Mouse (Mus musculus) thymus, adult 2 months (tissue): ENCODE measurements around the gene Lypla2.

Experiments used
- CTCF ChIP-seq: fragments of 200-500 bp; IDR thresholded peaks from 2 replicates; pipeline ENCODE4 v1.5.1; 2012; ENCODE audit warnings: mild to moderate bottlenecking, control low read depth, low read length, moderate library complexity, borderline replicate concordance; ENCODE audit not compliant: control insufficient read depth, poor library complexity, insufficient read depth; ENCODE audit errors: extremely low read depth
- POLR2A ChIP-seq: fragments of 200-500 bp; IDR thresholded peaks from 2 replicates; pipeline ENCODE4 v1.6.1; 2012; ENCODE audit warnings: mild to moderate bottlenecking, low read length, control low read depth, moderate library complexity; ENCODE audit not compliant: control insufficient read depth, poor library complexity, insufficient read depth; ENCODE audit errors: extremely low read depth

GRCm38 (mm10) chr4:136016059-136016602 lies 43.7 kb upstream of the Lypla2 start:
- no peak for TF ChIP-seq CTCF
- no peak for TF ChIP-seq POLR2A
